Mouse (Mus musculus): ENCODE data around the gene Fance. TPM values are rescaled to one million over a fixed set of nuclear protein-coding genes. Genes with fewer than 3 reads are reported as not detected.
"Not testable (repeated sequence)": the region's sequence is repeated elsewhere in the genome, so short reads cannot be mapped to it uniquely, and the experiment has no call there.

Fance gene
- polyA plus RNA-seq, 1 experiment = 16.6 TPM

GRCm38 (mm10) chr17:28313880-28314225 is 534 bp downstream of the Fance start:
- H3K27me3 ChIP-seq (ENCODE audit: control insufficient read depth, insufficient read depth, low read length) = no peaks in the 10 kb centered on the region
- peaks cover 16% of the 10 kb centered on the region for H3K36me3 ChIP-seq (ENCODE audit: control insufficient read depth, insufficient read depth, low read length)
- peak overlapping the region; percentile 82 for H3K4me3 ChIP-seq (ENCODE audit: low read depth, low read length)
- TF ChIP-seq POLR2A (IDR thresholded peaks at IDR 0.05; ENCODE audit: low read depth, low read length) (no peak), CTCF (IDR thresholded peaks at IDR 0.05; ENCODE audit: extremely low read depth, insufficient read length, insufficient replicate concordance, low read depth, low read length) (peak; percentile 7; the same call in 1 of the 2 replicates)
- H3K4me1 ChIP-seq (ENCODE audit: control insufficient read depth, insufficient read depth, insufficient read length, low read length) = peaks cover 6% of the 10 kb centered on the region; the same call in 1 of the 2 replicates
- WGBS = under 1% methylated on average over 11 of the region's 11 CpGs
- H3K27ac ChIP-seq (ENCODE audit: insufficient read depth, low read depth, low read length) = 0 out of 2 replicates have a peak overlapping the region, but pooled peaks have one; percentile 17

- Histone ChIP-seq H3K4me3 (ENCODE audit: low read depth, low read length) (no peak overlapping the region), H3K4me1 (ENCODE audit: control insufficient read depth, insufficient read depth, insufficient read length, low read length) (peaks cover 6% of the 10 kb centered on the region; the same call in 1 of the 2 replicates), H3K36me3 (ENCODE audit: control insufficient read depth, insufficient read depth, low read length) (peaks cover 18% of the 10 kb centered on the region), H3K27me3 (ENCODE audit: control insufficient read depth, insufficient read depth, low read length) (no peaks in the 10 kb centered on the region), H3K27ac (ENCODE audit: insufficient read depth, low read depth, low read length) (no peak overlapping the region)
- TF ChIP-seq POLR2A (IDR thresholded peaks at IDR 0.05; ENCODE audit: low read depth, low read length) (no peak), CTCF (IDR thresholded peaks at IDR 0.05; ENCODE audit: extremely low read depth, insufficient read length, insufficient replicate concordance, low read depth, low read length) (no peak)
- 97% methylated on average over 20 of the region's 20 CpGs for WGBS
Observed at GRCm38 (mm10) chr17:28315611-28316160, 2.4 kb downstream of the Fance start.

- Histone ChIP-seq H3K4me3 (ENCODE audit: low read depth, low read length) (no peak overlapping the region), H3K27ac (ENCODE audit: insufficient read depth, low read depth, low read length) (no peak overlapping the region), H3K27me3 (ENCODE audit: control insufficient read depth, insufficient read depth, low read length) (no peaks in the 10 kb centered on the region), H3K36me3 (ENCODE audit: control insufficient read depth, insufficient read depth, low read length) (peaks cover 18% of the 10 kb centered on the region), H3K4me1 (ENCODE audit: control insufficient read depth, insufficient read depth, insufficient read length, low read length) (peaks cover 6% of the 10 kb centered on the region; the same call in 1 of the 2 replicates)
- WGBS = 93% methylated on average over 9 of the region's 9 CpGs
- TF ChIP-seq CTCF (IDR thresholded peaks at IDR 0.05; ENCODE audit: extremely low read depth, insufficient read length, insufficient replicate concordance, low read depth, low read length) (no peak), POLR2A (IDR thresholded peaks at IDR 0.05; ENCODE audit: low read depth, low read length) (no peak)
Observed at GRCm38 (mm10) chr17:28316476-28316875, 3.2 kb downstream of the Fance start.

GRCm38 (mm10) chr17:28317091-28317490 is 3.8 kb downstream of the Fance start:
- H3K27ac ChIP-seq (ENCODE audit: insufficient read depth, low read depth, low read length) = no peak overlapping the region
- peaks cover 18% of the 10 kb centered on the region for H3K36me3 ChIP-seq (ENCODE audit: control insufficient read depth, insufficient read depth, low read length)
- no peaks in the 10 kb centered on the region for H3K27me3 ChIP-seq (ENCODE audit: control insufficient read depth, insufficient read depth, low read length)
- TF ChIP-seq CTCF (IDR thresholded peaks at IDR 0.05; ENCODE audit: extremely low read depth, insufficient read length, insufficient replicate concordance, low read depth, low read length) = no peak
- no peak for TF ChIP-seq POLR2A (IDR thresholded peaks at IDR 0.05; ENCODE audit: low read depth, low read length)
- WGBS = 75% methylated on average over 8 of the region's 8 CpGs
- H3K4me3 ChIP-seq (ENCODE audit: low read depth, low read length) = no peak overlapping the region
- peaks cover 6% of the 10 kb centered on the region; the same call in 1 of the 2 replicates for H3K4me1 ChIP-seq (ENCODE audit: control insufficient read depth, insufficient read depth, insufficient read length, low read length)

- Histone ChIP-seq H3K27me3 (ENCODE audit: control insufficient read depth, insufficient read depth, low read length) (no peaks in the 10 kb centered on the region), H3K27ac (ENCODE audit: insufficient read depth, low read depth, low read length) (no peak overlapping the region), H3K36me3 (ENCODE audit: control insufficient read depth, insufficient read depth, low read length) (peaks cover 20% of the 10 kb centered on the region), H3K4me3 (ENCODE audit: low read depth, low read length) (no peak overlapping the region), H3K4me1 (ENCODE audit: control insufficient read depth, insufficient read depth, insufficient read length, low read length) (peaks cover 6% of the 10 kb centered on the region; the same call in 1 of the 2 replicates)
- TF ChIP-seq POLR2A (IDR thresholded peaks at IDR 0.05; ENCODE audit: low read depth, low read length) (no peak), CTCF (IDR thresholded peaks at IDR 0.05; ENCODE audit: extremely low read depth, insufficient read length, insufficient replicate concordance, low read depth, low read length) (no peak)
- 93% methylated on average over 9 of the region's 9 CpGs for WGBS
Observed at GRCm38 (mm10) chr17:28317725-28318124, 4.4 kb downstream of the Fance start.

GRCm38 (mm10) chr17:28321700-28322099 is 8.4 kb downstream of the Fance start:
- Histone ChIP-seq H3K27me3 (ENCODE audit: control insufficient read depth, insufficient read depth, low read length) (no peaks in the 10 kb centered on the region), H3K4me3 (ENCODE audit: low read depth, low read length) (no peak overlapping the region), H3K4me1 (ENCODE audit: control insufficient read depth, insufficient read depth, insufficient read length, low read length) (no peaks in the 10 kb centered on the region), H3K27ac (ENCODE audit: insufficient read depth, low read depth, low read length) (no peak overlapping the region), H3K36me3 (ENCODE audit: control insufficient read depth, insufficient read depth, low read length) (peaks cover 23% of the 10 kb centered on the region)
- no peak for TF ChIP-seq CTCF (IDR thresholded peaks at IDR 0.05; ENCODE audit: extremely low read depth, insufficient read length, insufficient replicate concordance, low read depth, low read length)
- no peak for TF ChIP-seq POLR2A (IDR thresholded peaks at IDR 0.05; ENCODE audit: low read depth, low read length)
- WGBS = 94% methylated on average over 4 of the region's 4 CpGs

- WGBS = 92% methylated on average over 8 of the region's 8 CpGs
- TF ChIP-seq POLR2A (IDR thresholded peaks at IDR 0.05; ENCODE audit: low read depth, low read length) (no peak), CTCF (IDR thresholded peaks at IDR 0.05; ENCODE audit: extremely low read depth, insufficient read length, insufficient replicate concordance, low read depth, low read length) (no peak)
- H3K4me1 ChIP-seq (ENCODE audit: control insufficient read depth, insufficient read depth, insufficient read length, low read length) = peaks cover 6% of the 10 kb centered on the region; the same call in 1 of the 2 replicates
Observed at GRCm38 (mm10) chr17:28323786-28324185, 10.5 kb downstream of the Fance start.

GRCm38 (mm10) chr17:28324416-28324815 is 11.1 kb downstream of the Fance start:
- not testable (repeated sequence) for H3K27ac ChIP-seq (ENCODE audit: insufficient read depth, low read depth, low read length); H3K4me3 ChIP-seq (ENCODE audit: low read depth, low read length); H3K4me1 ChIP-seq (ENCODE audit: control insufficient read depth, insufficient read depth, insufficient read length, low read length); H3K27me3 ChIP-seq (ENCODE audit: control insufficient read depth, insufficient read depth, low read length)
- WGBS = 96% methylated on average over 7 of the region's 7 CpGs
- peaks cover 12% of the 10 kb centered on the region for H3K36me3 ChIP-seq (ENCODE audit: control insufficient read depth, insufficient read depth, low read length)

More at GRCm38 (mm10) chr17:28323786-28324185, 10.5 kb downstream of the Fance start:
- no peak overlapping the region for H3K4me3 ChIP-seq (ENCODE audit: low read depth, low read length)
- H3K27me3 ChIP-seq (ENCODE audit: control insufficient read depth, insufficient read depth, low read length) = no peaks in the 10 kb centered on the region
- H3K36me3 ChIP-seq (ENCODE audit: control insufficient read depth, insufficient read depth, low read length) = peaks cover 8% of the 10 kb centered on the region; the same call in 1 of the 2 replicates
- H3K27ac ChIP-seq (ENCODE audit: insufficient read depth, low read depth, low read length) = no peak overlapping the region
